Mouse (Mus musculus): ENCODE data around the gene 2210010C04Rik. TPM values are rescaled to one million over a fixed set of nuclear protein-coding genes. Genes with fewer than 3 reads are reported as not detected.
"Not testable (repeated sequence)": the region's sequence is repeated elsewhere in the genome, so short reads cannot be mapped to it uniquely, and the experiment has no call there.

Gene 2210010C04Rik
- polyA plus RNA-seq, 1 experiment from 2014 or later, result 0.09 TPM

- no peak for TF ChIP-seq CTCF (IDR thresholded peaks at IDR 0.05)
- in situ Hi-C loops (cut with MboI; ENCODE audit: low pct_unique_long_range_greater_than_20kb), result no loop called here
- CTCF ChIA-PET, result interaction anchor here (1.0 to 3.4 kb wide), 4 partner anchors 9 to 240 kb away, joined by 3 to 17 read pairs (median 3); partner anchors contain the start of gene 2210010C04Rik
- DNase-seq (ENCODE audit: low read depth, low spot score), result no peak
- no peaks in the 10 kb centered on the region for H3K27me3 ChIP-seq
- POLR2A ChIA-PET, result no interaction called here
- ATAC-seq, result peak; percentile 5
These were observed 9.2 kb downstream of the 2210010C04Rik start for GRCm38 (mm10) chr6:41025873-41026650.

GRCm38 (mm10) chr6:41019140-41019539, 16.2 kb downstream of the 2210010C04Rik start:
- in situ Hi-C loops (cut with MboI; ENCODE audit: low pct_unique_long_range_greater_than_20kb), result no loop called here
- ATAC-seq, result no peak
- no peak for DNase-seq (ENCODE audit: low read depth, low spot score)
- no peak for TF ChIP-seq CTCF (IDR thresholded peaks at IDR 0.05)
- POLR2A ChIA-PET, result no interaction called here
- H3K27me3 ChIP-seq, result no peaks in the 10 kb centered on the region
- CTCF ChIA-PET, result no interaction called here

- in situ Hi-C loops (cut with MboI; ENCODE audit: low pct_unique_long_range_greater_than_20kb), result no loop called here
These were observed 16.7 kb downstream of the 2210010C04Rik start for GRCm38 (mm10) chr6:41018629-41019028.

GRCm38 (mm10) chr6:41015065-41015464, 20.2 kb downstream of the 2210010C04Rik start:
- ATAC-seq (peak; percentile 99), DNase-seq (ENCODE audit: low read depth, low spot score) (no peak)
- TF ChIP-seq CTCF (IDR thresholded peaks at IDR 0.05), result peak; percentile 70
- peaks cover 15% of the 10 kb centered on the region for H3K27me3 ChIP-seq
- POLR2A ChIA-PET, result no interaction called here
- CTCF ChIA-PET, result interaction anchor here (0.6 to 1.9 kb wide), 8 partner anchors 9 to 133 kb away, joined by 3 to 17 read pairs (median 5); partner anchors contain the start of gene 2210010C04Rik
- in situ Hi-C loops (cut with MboI; ENCODE audit: low pct_unique_long_range_greater_than_20kb), result no loop called here

More at GRCm38 (mm10) chr6:41018629-41019028, 16.7 kb downstream of the 2210010C04Rik start:
- CTCF ChIA-PET, result no interaction called here
- H3K27me3 ChIP-seq, result no peaks in the 10 kb centered on the region
- no peak for TF ChIP-seq CTCF (IDR thresholded peaks at IDR 0.05)
- POLR2A ChIA-PET, result no interaction called here
- ATAC-seq (no peak), DNase-seq (ENCODE audit: low read depth, low spot score) (no peak)

GRCm38 (mm10) chr6:40999379-40999778, 35.9 kb downstream of the 2210010C04Rik start, which contains the start of gene Gm2663:
Gene Gm2663, minus strand, starts transcription at chr6:40999479.
- peaks cover 16% of the 10 kb centered on the region for H3K27me3 ChIP-seq
- CTCF ChIA-PET; POLR2A ChIA-PET; in situ Hi-C loops (cut with MboI; ENCODE audit: low pct_unique_long_range_greater_than_20kb); DNase-seq (ENCODE audit: low read depth, low spot score); ATAC-seq: not testable (repeated sequence)

Other genes with a start within 250 kb of the 2210010C04Rik start
- not detected for gene Moxd2, start 148.0 kb downstream of the 2210010C04Rik start, polyA plus RNA-seq (2021)
- not detected for gene Prss58, start 135.1 kb downstream of the 2210010C04Rik start, polyA plus RNA-seq (2021)
- gene 1700074P13Rik, start 95.0 kb downstream of the 2210010C04Rik start, polyA plus RNA-seq (2021), result not detected
- gene Gm4744, start 83.6 kb downstream of the 2210010C04Rik start, polyA plus RNA-seq (2021), result not detected
- gene 1810009J06Rik, start 70.8 kb downstream of the 2210010C04Rik start, polyA plus RNA-seq (2021), result not detected
- not detected for gene Gm2663, start 36.0 kb downstream of the 2210010C04Rik start, polyA plus RNA-seq (2021)